Mouse (Mus musculus) testis, adult 2 months (tissue): ENCODE results near the gene Ppp1r13b. TPM values are rescaled to one million over a fixed set of nuclear protein-coding genes. Genes with fewer than 3 reads are reported as not detected.

ENCODE experiments used
- H3K27ac ChIP-seq: fragments of 200-500 bp; 2 replicates; pipeline ENCODE4 v1.5.1; 2012; ENCODE audit warnings: low read depth, low read length; ENCODE audit not compliant: control insufficient read depth, insufficient read depth
- H3K27me3 ChIP-seq: fragments of 200-500 bp; 2 replicates; pipeline ENCODE4 v1.6.1; 2012; ENCODE audit warnings: mild to moderate bottlenecking, low read length, moderate library complexity; ENCODE audit not compliant: control insufficient read depth, insufficient read depth
- H3K36me3 ChIP-seq: fragments of 200-500 bp; 2 replicates; pipeline ENCODE4 v1.6.1; 2012; ENCODE audit warnings: mild to moderate bottlenecking, low read length; ENCODE audit not compliant: control insufficient read depth, insufficient read depth
- H3K4me1 ChIP-seq: fragments of 200-500 bp; 2 replicates; pipeline ENCODE4 v1.6.1; 2012; ENCODE audit warnings: low read length; ENCODE audit not compliant: control insufficient read depth, insufficient read depth
- H3K4me3 ChIP-seq: fragments of 200-500 bp; 2 replicates; pipeline ENCODE4 v1.5.1; 2012; ENCODE audit warnings: low read depth, mild to moderate bottlenecking, low read length, moderate library complexity, mixed read lengths; ENCODE audit not compliant: control insufficient read depth
- CTCF ChIP-seq: fragments of 200-500 bp; IDR thresholded peaks from 2 replicates; pipeline ENCODE4 v1.5.1; 2012; ENCODE audit warnings: low read depth, mild to moderate bottlenecking, inconsistent platforms, low read length, moderate library complexity; ENCODE audit not compliant: control insufficient read depth, insufficient read depth, insufficient replicate concordance
- POLR2A ChIP-seq: fragments of 200-500 bp; IDR thresholded peaks from 2 replicates; pipeline ENCODE4 v1.6.1; 2012; ENCODE audit warnings: low read depth, mild to moderate bottlenecking, inconsistent platforms, low read length, moderate library complexity; ENCODE audit not compliant: control insufficient read depth
- polyA plus RNA-seq: library from polyadenylated mRNA; depleted of rRNA; stranded (reverse); fragments of >200 nt; gene quantifications from 2 replicates; pipeline ENCODE4 v1.2.3, GENCODE M21; 2012

Gene Ppp1r13b
- polyA plus RNA-seq, 1 experiment = 17.1 TPM

GRCm38 (mm10) chr12:111794526-111795179, 113.3 kb downstream of the Ppp1r13b start:
- no peaks in the 10 kb centered on the region for H3K4me1 ChIP-seq
- no peaks in the 10 kb centered on the region for H3K36me3 ChIP-seq
- no peaks in the 10 kb centered on the region for H3K27me3 ChIP-seq
- no peak overlapping the region for H3K4me3 ChIP-seq
- H3K27ac ChIP-seq = no peak overlapping the region
- no peak for TF ChIP-seq POLR2A
- TF ChIP-seq CTCF = no peak

GRCm38 (mm10) chr12:111794102-111794501, 113.8 kb downstream of the Ppp1r13b start:
- H3K4me1 ChIP-seq = no peaks in the 10 kb centered on the region
- H3K27ac ChIP-seq = no peak overlapping the region
- no peaks in the 10 kb centered on the region for H3K36me3 ChIP-seq
- H3K27me3 ChIP-seq = no peaks in the 10 kb centered on the region
- no peak overlapping the region for H3K4me3 ChIP-seq
- no peak for TF ChIP-seq POLR2A
- TF ChIP-seq CTCF = no peak

GRCm38 (mm10) chr12:111791474-111792104, 116.3 kb downstream of the Ppp1r13b start:
- no peaks in the 10 kb centered on the region for H3K27me3 ChIP-seq
- no peak overlapping the region for H3K4me3 ChIP-seq
- TF ChIP-seq POLR2A (no peak), CTCF (no peak)
- no peaks in the 10 kb centered on the region for H3K4me1 ChIP-seq
- H3K36me3 ChIP-seq = no peaks in the 10 kb centered on the region
- H3K27ac ChIP-seq = no peak overlapping the region

- Histone ChIP-seq H3K27ac (no peak overlapping the region), H3K36me3 (no peaks in the 10 kb centered on the region), H3K4me3 (no peak overlapping the region), H3K27me3 (no peaks in the 10 kb centered on the region), H3K4me1 (no peaks in the 10 kb centered on the region)
- TF ChIP-seq CTCF = no peak
- no peak for TF ChIP-seq POLR2A
These were observed 117.3 kb downstream of the Ppp1r13b start for GRCm38 (mm10) chr12:111790631-111791030.

- H3K27me3 ChIP-seq = no peaks in the 10 kb centered on the region
- no peak for TF ChIP-seq CTCF
- no peak for TF ChIP-seq POLR2A
- H3K4me1 ChIP-seq = no peaks in the 10 kb centered on the region
- H3K4me3 ChIP-seq = no peak overlapping the region
- H3K36me3 ChIP-seq = no peaks in the 10 kb centered on the region
- H3K27ac ChIP-seq = no peak overlapping the region
These were observed 117.8 kb downstream of the Ppp1r13b start for GRCm38 (mm10) chr12:111790090-111790489.

GRCm38 (mm10) chr12:111787015-111787414, 120.9 kb downstream of the Ppp1r13b start:
- no peak overlapping the region for H3K27ac ChIP-seq
- no peak overlapping the region for H3K4me3 ChIP-seq
- no peaks in the 10 kb centered on the region for H3K27me3 ChIP-seq
- H3K4me1 ChIP-seq = no peaks in the 10 kb centered on the region
- no peaks in the 10 kb centered on the region for H3K36me3 ChIP-seq
- no peak for TF ChIP-seq CTCF
- no peak for TF ChIP-seq POLR2A

GRCm38 (mm10) chr12:111785174-111785573, 122.7 kb downstream of the Ppp1r13b start:
- Histone ChIP-seq H3K36me3 (no peaks in the 10 kb centered on the region), H3K4me3 (no peak overlapping the region), H3K27me3 (no peaks in the 10 kb centered on the region), H3K4me1 (no peaks in the 10 kb centered on the region), H3K27ac (no peak overlapping the region)
- TF ChIP-seq CTCF (no peak), POLR2A (no peak)
